Mouse (Mus musculus) NIH3T3 (cell line): ENCODE data around the gene Cd300lg.
A peak's percentile ranks its signal among the peaks of the same experiment; 100 is the strongest.

ENCODE experiments used
- DNase-seq: peaks from one replicate; pipeline ENCODE4 v3.0.0-alpha.2; 2012; ENCODE audit warnings: low read depth

Cd300lg gene

DNA sequence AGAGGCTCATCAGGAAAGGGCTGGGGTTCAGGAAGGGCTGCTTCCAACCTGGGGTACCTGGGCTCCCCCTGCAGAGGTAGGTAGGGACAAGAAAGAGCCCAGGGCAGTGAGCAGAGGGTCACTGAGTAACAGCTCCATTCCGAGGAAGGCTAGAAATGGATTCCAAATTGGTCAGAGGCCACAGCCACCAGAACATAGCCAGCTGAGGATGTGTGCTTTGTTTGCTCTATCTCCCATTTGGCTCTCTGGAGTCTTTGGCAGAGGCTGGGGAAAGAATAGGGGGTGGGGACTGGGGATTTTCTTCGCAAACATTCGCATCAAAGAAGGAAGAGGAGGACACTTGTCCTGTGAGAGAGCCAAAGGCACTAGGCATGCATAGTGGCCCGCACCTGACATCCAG is 10.6 kb downstream of the Cd300lg start:
- DNase-seq: no peak

GRCm38 (mm10) chr11:102052697-102053096 is 11.4 kb downstream of the Cd300lg start:
- no peak for DNase-seq

DNA sequence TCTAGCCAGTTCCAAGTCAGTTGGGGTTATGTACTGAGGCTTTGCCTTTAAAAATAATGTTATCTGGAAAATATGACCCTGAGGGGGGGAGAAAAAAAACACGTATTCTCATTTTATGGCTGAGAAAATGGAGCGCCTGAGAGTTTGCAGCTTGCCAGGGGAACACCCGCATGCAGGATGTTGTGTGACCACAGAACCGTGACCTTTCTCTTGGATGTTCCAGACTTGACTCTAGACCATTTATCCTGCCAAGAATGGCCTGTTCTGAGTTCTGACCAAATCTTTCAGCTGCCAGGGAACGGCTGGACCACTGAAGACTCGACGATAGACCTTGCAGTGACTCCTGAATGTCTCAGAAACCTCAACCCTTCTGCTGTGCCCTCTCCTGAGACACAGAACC is 11.9 kb downstream of the Cd300lg start:
- peak; percentile 18 for DNase-seq

DNA sequence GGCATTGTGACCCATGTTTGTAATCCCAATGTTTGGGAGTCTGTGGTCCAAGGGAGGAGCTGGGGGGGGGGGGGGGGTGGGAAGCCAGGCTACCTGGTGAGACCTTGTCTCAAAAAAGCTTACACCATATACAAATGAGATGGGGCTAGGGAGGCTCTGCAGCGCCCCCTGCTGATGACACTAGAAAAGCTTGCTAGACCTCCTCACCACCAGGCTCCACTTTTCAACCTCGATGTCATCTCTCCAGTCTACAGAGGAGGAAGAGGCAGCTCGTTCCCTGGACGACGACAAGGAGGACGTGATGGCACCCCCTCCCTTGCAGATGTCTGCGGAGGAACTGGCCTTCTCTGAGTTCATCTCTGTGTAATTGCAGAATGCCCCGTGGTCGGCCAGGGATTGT is 12.5 kb downstream of the Cd300lg start:
- peak; percentile 64 for DNase-seq

GRCm38 (mm10) chr11:102061236-102061940 is 20.1 kb downstream of the Cd300lg start:
- DNase-seq: peak; percentile 88

- no peak for DNase-seq
These were observed 20.7 kb downstream of the Cd300lg start for GRCm38 (mm10) chr11:102061941-102062473.

DNA sequence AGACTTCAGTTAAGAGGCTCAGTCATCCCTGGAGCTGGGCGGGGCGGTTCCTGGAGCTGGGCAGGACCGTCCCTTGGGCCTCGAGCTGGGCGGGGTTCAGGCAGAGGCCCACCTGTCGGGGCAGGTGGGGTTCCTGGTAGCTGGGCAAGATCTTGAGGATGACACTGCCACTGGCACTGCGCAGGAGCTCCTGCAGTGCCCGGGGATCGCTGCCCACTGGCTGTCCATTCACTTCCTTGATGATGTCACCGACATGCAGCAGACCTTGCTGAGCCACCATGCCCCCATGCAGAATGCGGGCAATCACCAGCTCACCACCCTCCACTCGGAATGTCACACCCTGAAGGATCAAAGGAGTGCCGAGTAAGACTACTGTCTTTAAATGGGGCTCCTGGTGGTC is 21.8 kb downstream of the Cd300lg start:
- DNase-seq: no peak

- DNase-seq: no peak
These were observed 27.7 kb downstream of the Cd300lg start for GRCm38 (mm10) chr11:102068969-102069368.

DNA sequence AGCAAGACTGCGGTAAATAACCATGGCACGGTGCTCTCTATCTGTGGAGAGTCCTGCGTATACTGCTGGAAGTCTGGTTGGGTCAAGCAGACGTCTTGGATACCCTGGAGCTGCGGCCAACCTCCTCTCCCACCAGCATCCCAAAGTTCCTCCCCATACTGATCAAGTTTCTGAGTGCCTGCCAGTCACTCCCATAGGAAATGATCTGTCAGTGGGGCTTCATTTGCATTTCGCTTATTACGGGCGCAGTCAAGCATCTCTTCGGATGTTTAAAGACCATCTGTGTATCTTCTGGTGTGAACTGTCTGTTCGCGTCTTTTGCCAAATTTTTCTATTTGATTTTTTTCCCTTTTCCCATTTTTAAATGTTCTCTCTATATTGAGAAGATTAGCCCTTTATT is 28.3 kb downstream of the Cd300lg start:
- no peak for DNase-seq

GRCm38 (mm10) chr11:102070426-102070825 is 29.1 kb downstream of the Cd300lg start:
- no peak for DNase-seq

GRCm38 (mm10) chr11:102072729-102073128 is 31.4 kb downstream of the Cd300lg start:
- DNase-seq: no peak

GRCm38 (mm10) chr11:102073722-102074121 is 32.4 kb downstream of the Cd300lg start:
- no peak for DNase-seq

- DNase-seq: no peak
These were observed 41.0 kb downstream of the Cd300lg start for GRCm38 (mm10) chr11:102082322-102082721.

GRCm38 (mm10) chr11:102083193-102083592 is 41.9 kb downstream of the Cd300lg start:
- DNase-seq: no peak

- DNase-seq: no peak
These were observed 42.9 kb downstream of the Cd300lg start for GRCm38 (mm10) chr11:102084159-102084558.

DNA sequence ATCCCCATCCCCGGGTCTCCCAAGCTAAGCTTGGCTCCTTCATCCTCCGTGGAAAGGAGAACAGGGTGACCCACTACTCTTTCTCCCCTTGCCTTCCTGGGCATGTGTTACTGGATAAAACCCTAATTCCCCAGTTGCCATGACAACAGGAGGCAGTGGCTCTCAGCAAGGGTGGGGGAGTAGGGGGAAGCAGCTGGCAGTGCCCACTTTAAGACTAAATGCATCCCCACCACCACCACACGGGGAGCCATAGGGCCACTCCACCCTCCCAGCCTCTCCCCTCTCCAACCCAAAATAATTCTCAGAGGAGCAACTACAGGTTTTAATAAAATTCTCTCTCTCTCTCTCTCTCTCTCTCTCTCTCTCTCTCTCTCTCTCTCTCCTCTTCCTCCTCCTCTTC is 45.0 kb downstream of the Cd300lg start:
- peak; percentile 34 for DNase-seq

GRCm38 (mm10) chr11:102087081-102087751 is 45.9 kb downstream of the Cd300lg start:
- DNase-seq: peak; percentile 48

- DNase-seq: no peak
These were observed 46.9 kb downstream of the Cd300lg start, which contains the start of gene Mpp2 for GRCm38 (mm10) chr11:102087931-102088898. Gene Mpp2 (minus strand): TSS chr11:102088515.

- DNase-seq: peak; percentile 36
These were observed 47.9 kb downstream of the Cd300lg start for GRCm38 (mm10) chr11:102089088-102089808.

- DNase-seq: no peak
These were observed 54.4 kb downstream of the Cd300lg start for GRCm38 (mm10) chr11:102095676-102096075.

DNA sequence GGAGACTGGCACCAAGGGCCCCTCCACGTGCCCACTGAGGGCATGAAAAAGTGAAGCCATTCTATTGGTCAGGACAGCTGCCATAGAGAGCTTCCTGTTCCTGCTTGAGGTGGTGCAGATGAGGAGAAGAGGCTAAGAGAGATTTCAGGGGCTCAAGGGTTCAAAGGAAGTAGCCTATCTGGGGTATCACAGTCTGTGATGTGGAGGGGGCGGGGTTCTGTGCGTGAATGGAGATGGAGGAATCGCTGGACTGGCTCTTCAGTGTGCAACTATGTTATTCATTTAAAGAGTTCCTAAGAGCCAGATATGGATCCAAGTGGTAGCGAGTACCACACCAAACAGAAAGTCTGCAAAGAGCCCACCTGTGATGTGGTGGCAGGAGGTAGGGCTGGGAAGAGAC is 55.1 kb downstream of the Cd300lg start:
- no peak for DNase-seq
